Mouse (Mus musculus) forebrain, embryonic 10.5 days (tissue): ENCODE measurements around the gene Acbd3. TPM values are rescaled to one million over a fixed set of nuclear protein-coding genes. Genes with fewer than 3 reads are reported as not detected.

Experiments used
- DNase-seq: peaks from one replicate; pipeline ENCODE4 v3.0.0-alpha.2; 2017; ENCODE audit warnings: low spot score; ENCODE audit errors: extremely low spot score
- H3K27ac ChIP-seq: fragments of 300-500 bp; sonication (generic); 2 replicates; pipeline ENCODE4 v1.5.1; 2016; ENCODE audit warnings: mild to moderate bottlenecking
- H3K27me3 ChIP-seq: fragments of 300-500 bp; sonication (generic); 2 replicates; pipeline ENCODE4 v1.6.1; 2016; ENCODE audit warnings: mild to moderate bottlenecking; ENCODE audit not compliant: poor library complexity, severe bottlenecking
- H3K36me3 ChIP-seq: fragments of 300-500 bp; sonication (generic); replicated peaks from 2 replicates; pipeline ENCODE4 v1.6.1; 2016; ENCODE audit warnings: mild to moderate bottlenecking, moderate library complexity
- H3K4me1 ChIP-seq: fragments of 300-500 bp; sonication (generic); 2 replicates; pipeline ENCODE4 v1.6.1; 2016
- H3K4me3 ChIP-seq: fragments of 300-500 bp; sonication (generic); 2 replicates; pipeline ENCODE4 v1.5.1; 2016; ENCODE audit warnings: mild to moderate bottlenecking, moderate library complexity
- H3K9me3 ChIP-seq: fragments of 300-500 bp; sonication (generic); 2 replicates; pipeline ENCODE4 v1.6.1; 2016; ENCODE audit warnings: mild to moderate bottlenecking, moderate library complexity
- WGBS: fragments of 180-500 bp; shearing (Covaris S2); methylation state at CpG from one replicate; pipeline ENCODE4 v1.1.7; 2016; 5-methylcytosine and 5-hydroxymethylcytosine counted together
- polyA plus RNA-seq: library from polyadenylated mRNA; unstranded; fragments of >200 nt; fragmentation: Nextera tagmentation; extraction: Ambion mirVana; gene quantifications from 2 replicates; pipeline ENCODE4 v1.2.1, GENCODE M21; 2016

The Acbd3 gene
- polyA plus RNA-seq, 1 experiment from 2014 or later: 14.7 TPM

- Histone ChIP-seq H3K9me3 (no peaks in the 10 kb centered on the region), H3K36me3 (no peaks in the 10 kb centered on the region)
- WGBS: 87% methylated on average over 5 of the region's 5 CpGs
Observed at GRCm38 (mm10) chr1:180765393-180765792, 39.5 kb downstream of the Acbd3 start.

GRCm38 (mm10) chr1:180766557-180766956 is 40.7 kb downstream of the Acbd3 start:
- Histone ChIP-seq H3K4me1 (peaks cover 31% of the 10 kb centered on the region), H3K9me3 (no peaks in the 10 kb centered on the region)
- 73% methylated on average over 5 of the region's 5 CpGs for WGBS

More at GRCm38 (mm10) chr1:180765393-180765792, 39.5 kb downstream of the Acbd3 start:
- Histone ChIP-seq H3K27me3 (peaks cover 29% of the 10 kb centered on the region), H3K4me1 (peaks cover 31% of the 10 kb centered on the region), H3K4me3 (no peak overlapping the region), H3K27ac (no peak overlapping the region)
- no peak for DNase-seq

GRCm38 (mm10) chr1:180767541-180768333 is 41.9 kb downstream of the Acbd3 start:
- no peaks in the 10 kb centered on the region for H3K9me3 ChIP-seq
- peaks cover 22% of the 10 kb centered on the region for H3K27me3 ChIP-seq
- peak overlapping the region; percentile 66 for H3K4me3 ChIP-seq
- DNase-seq: peak; percentile 42
- WGBS: 20% methylated on average over 10 of the region's 10 CpGs
- H3K4me1 ChIP-seq: peaks cover 31% of the 10 kb centered on the region
- peak overlapping the region; percentile 94 for H3K27ac ChIP-seq
- no peaks in the 10 kb centered on the region for H3K36me3 ChIP-seq

More at GRCm38 (mm10) chr1:180766557-180766956, 40.7 kb downstream of the Acbd3 start:
- Histone ChIP-seq H3K27me3 (peaks cover 29% of the 10 kb centered on the region), H3K27ac (no peak overlapping the region), H3K36me3 (no peaks in the 10 kb centered on the region), H3K4me3 (no peak overlapping the region)
- no peak for DNase-seq

GRCm38 (mm10) chr1:180768334-180769168 is 42.7 kb downstream of the Acbd3 start:
- WGBS: 2% methylated on average over 37 of the region's 37 CpGs
- no peaks in the 10 kb centered on the region for H3K36me3 ChIP-seq
- H3K9me3 ChIP-seq: no peaks in the 10 kb centered on the region
- peak overlapping the region; percentile 66 for H3K4me3 ChIP-seq
- DNase-seq: peak; percentile 78
- peak overlapping the region; percentile 94 for H3K27ac ChIP-seq
- peaks cover 16% of the 10 kb centered on the region for H3K27me3 ChIP-seq
- peaks cover 23% of the 10 kb centered on the region for H3K4me1 ChIP-seq

GRCm38 (mm10) chr1:180771306-180771705 is 45.5 kb downstream of the Acbd3 start:
- peaks cover 13% of the 10 kb centered on the region for H3K27me3 ChIP-seq
- H3K36me3 ChIP-seq: no peaks in the 10 kb centered on the region
- peaks cover 29% of the 10 kb centered on the region for H3K4me1 ChIP-seq
- no peak overlapping the region for H3K4me3 ChIP-seq
- DNase-seq: no peak
- peaks cover 6% of the 10 kb centered on the region; the same call in 1 of the 2 replicates for H3K9me3 ChIP-seq
- 84% methylated on average over 5 of the region's 5 CpGs for WGBS
- no peak overlapping the region for H3K27ac ChIP-seq

GRCm38 (mm10) chr1:180771722-180772121 is 45.9 kb downstream of the Acbd3 start:
- DNase-seq: no peak
- WGBS: 68% methylated on average over 4 of the region's 4 CpGs
- peaks cover 9% of the 10 kb centered on the region for H3K27me3 ChIP-seq
- peaks cover 6% of the 10 kb centered on the region; the same call in 1 of the 2 replicates for H3K9me3 ChIP-seq
- H3K27ac ChIP-seq: no peak overlapping the region
- H3K4me1 ChIP-seq: peaks cover 33% of the 10 kb centered on the region
- no peak overlapping the region for H3K4me3 ChIP-seq
- no peaks in the 10 kb centered on the region for H3K36me3 ChIP-seq

- Histone ChIP-seq H3K4me3 (no peak overlapping the region), H3K27ac (no peak overlapping the region), H3K9me3 (peaks cover 6% of the 10 kb centered on the region; the same call in 1 of the 2 replicates), H3K27me3 (peaks cover 7% of the 10 kb centered on the region), H3K4me1 (peaks cover 36% of the 10 kb centered on the region), H3K36me3 (no peaks in the 10 kb centered on the region)
- 92% methylated on average over 3 of the region's 3 CpGs for WGBS
- DNase-seq: no peak
Observed at GRCm38 (mm10) chr1:180772291-180772690, 46.4 kb downstream of the Acbd3 start.

GRCm38 (mm10) chr1:180774664-180775063 is 48.8 kb downstream of the Acbd3 start:
- no peaks in the 10 kb centered on the region for H3K36me3 ChIP-seq
- 64% methylated on average over 3 of the region's 3 CpGs for WGBS
- peak; percentile 37 for DNase-seq

GRCm38 (mm10) chr1:180775317-180775716 is 49.5 kb downstream of the Acbd3 start:
- DNase-seq: no peak
- no peak overlapping the region for H3K4me3 ChIP-seq
- H3K36me3 ChIP-seq: no peaks in the 10 kb centered on the region
- WGBS: 87% methylated on average over 10 of the region's 10 CpGs
- peaks cover 5% of the 10 kb centered on the region; the same call in 1 of the 2 replicates for H3K27me3 ChIP-seq
- H3K27ac ChIP-seq: no peak overlapping the region
- peaks cover 6% of the 10 kb centered on the region; the same call in 1 of the 2 replicates for H3K9me3 ChIP-seq
- H3K4me1 ChIP-seq: peaks cover 34% of the 10 kb centered on the region

More at GRCm38 (mm10) chr1:180774664-180775063, 48.8 kb downstream of the Acbd3 start:
- peaks cover 6% of the 10 kb centered on the region; the same call in 1 of the 2 replicates for H3K9me3 ChIP-seq
- peaks cover 11% of the 10 kb centered on the region for H3K27me3 ChIP-seq
- H3K4me3 ChIP-seq: no peak overlapping the region
- H3K27ac ChIP-seq: no peak overlapping the region
- peaks cover 34% of the 10 kb centered on the region for H3K4me1 ChIP-seq

GRCm38 (mm10) chr1:180775849-180776493 is 50.1 kb downstream of the Acbd3 start:
- H3K4me1 ChIP-seq: peaks cover 34% of the 10 kb centered on the region
- DNase-seq: no peak
- peaks cover 6% of the 10 kb centered on the region; the same call in 1 of the 2 replicates for H3K9me3 ChIP-seq
- H3K36me3 ChIP-seq: no peaks in the 10 kb centered on the region
- no peak overlapping the region for H3K27ac ChIP-seq
- peaks cover 5% of the 10 kb centered on the region; the same call in 1 of the 2 replicates for H3K27me3 ChIP-seq
- no peak overlapping the region for H3K4me3 ChIP-seq
- 79% methylated on average over 6 of the region's 6 CpGs for WGBS

GRCm38 (mm10) chr1:180776494-180776893 is 50.7 kb downstream of the Acbd3 start:
- Histone ChIP-seq H3K36me3 (no peaks in the 10 kb centered on the region), H3K4me3 (no peak overlapping the region)
- 88% methylated on average over 6 of the region's 6 CpGs for WGBS

GRCm38 (mm10) chr1:180777289-180777659 is 51.4 kb downstream of the Acbd3 start:
- peaks cover 34% of the 10 kb centered on the region for H3K4me1 ChIP-seq
- peak overlapping the region; percentile 95 for H3K27ac ChIP-seq
- H3K27me3 ChIP-seq: peaks cover 9% of the 10 kb centered on the region; the same call in 1 of the 2 replicates
- H3K9me3 ChIP-seq: peaks cover 6% of the 10 kb centered on the region; the same call in 1 of the 2 replicates
- no peak for DNase-seq
- 8% methylated on average over 10 of the region's 10 CpGs for WGBS
- H3K4me3 ChIP-seq: peak overlapping the region; percentile 72
- no peaks in the 10 kb centered on the region for H3K36me3 ChIP-seq

More at GRCm38 (mm10) chr1:180776494-180776893, 50.7 kb downstream of the Acbd3 start:
- peaks cover 6% of the 10 kb centered on the region; the same call in 1 of the 2 replicates for H3K9me3 ChIP-seq
- no peak for DNase-seq
- H3K4me1 ChIP-seq: peaks cover 34% of the 10 kb centered on the region
- peak overlapping the region; percentile 95 for H3K27ac ChIP-seq
- H3K27me3 ChIP-seq: peaks cover 9% of the 10 kb centered on the region; the same call in 1 of the 2 replicates
